9 mouse cellular contexts compared by ENCODE assay signal in the genomic region with DNA sequence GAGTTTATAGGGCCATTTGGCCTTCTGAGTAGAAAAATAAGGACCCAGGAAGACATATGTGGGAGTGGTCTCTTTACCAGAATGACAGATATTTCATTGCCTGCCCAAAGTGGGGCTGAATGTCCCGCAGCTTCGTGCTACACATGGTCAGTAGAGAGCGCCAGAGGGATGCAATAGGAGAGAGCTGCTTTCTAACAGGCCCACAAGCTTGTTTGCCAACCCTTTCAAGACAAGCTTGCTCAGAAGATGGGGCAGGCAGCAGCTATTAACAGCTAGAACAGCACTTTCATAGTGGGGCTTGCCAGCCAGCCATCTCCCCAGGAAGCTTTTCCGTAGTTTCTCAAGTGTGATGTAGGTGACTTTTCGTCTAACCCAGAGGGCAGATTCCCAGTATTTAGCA. TPM values are rescaled to one million over a fixed set of nuclear protein-coding genes. Genes with fewer than 3 reads are reported as not detected.
A peak's percentile ranks its signal among the peaks of the same experiment; 100 is the strongest.
DNase-seq lines count a peak whose midpoint lies in the region; ATAC-seq and TF ChIP-seq lines count a peak whose summit lies in the region.
"Had no signal": no experiment of that assay in that cellular context is flagged by ENCODE, and none has a peak within 500 bp of the region (broad histone marks: within the 10 kb centered on the region; RNA-seq: fewer than 3 reads in every experiment).

No protein-coding gene starts in this region.

- 13% methylated on average over 5 of the region's 5 CpGs for WGBS in heart, embryonic 12.5 days
- WGBS in intestine, embryonic 15.5 days = 14% methylated on average over 5 of the region's 5 CpGs

- no peak overlapping the region for H3K4me3 ChIP-seq in heart, embryonic 12.5 days
- H3K4me3 ChIP-seq in intestine, embryonic 15.5 days (replicated peaks) = no peak overlapping the region
- H3K4me3 ChIP-seq: hindbrain, embryonic 15.5 days had no signal

- no peaks in the 10 kb centered on the region for H3K9me3 ChIP-seq in heart, embryonic 12.5 days (replicated peaks)
- no peaks in the 10 kb centered on the region for H3K9me3 ChIP-seq in intestine, embryonic 15.5 days
- H3K9me3 ChIP-seq: hindbrain, embryonic 15.5 days had no signal

- no peaks in the 10 kb centered on the region for H3K36me3 ChIP-seq in heart, embryonic 12.5 days
- H3K36me3 ChIP-seq in intestine, embryonic 15.5 days = no peaks in the 10 kb centered on the region
- H3K36me3 ChIP-seq: hindbrain, embryonic 15.5 days had no signal

- H3K27ac ChIP-seq in heart, embryonic 12.5 days (ENCODE audit: poor library complexity, severe bottlenecking) = no peak overlapping the region
- no peak overlapping the region for H3K27ac ChIP-seq in intestine, embryonic 15.5 days
- H3K27ac ChIP-seq: hindbrain, embryonic 15.5 days had no signal

- TF ChIP-seq CTCF in Patski (IDR thresholded peaks at IDR 0.05) = peak; percentile 66

- CTCF ChIA-PET in Patski (lab: Charles Lee) = interaction anchor here (0.8 to 2.5 kb wide), 8 partner anchors 8 to 310 kb away, joined by 3 to 12 read pairs (median 4); no protein-coding TSS in a partner anchor

- in situ Hi-C loops in Patski (cut with MboI; ENCODE audit: low pct_unique_long_range_greater_than_20kb) = loop anchor here (10.0 kb wide), 1 partner anchor 143 kb away; no protein-coding TSS in a partner anchor

- no peak for ATAC-seq in heart, embryonic 12.5 days (ENCODE audit: insufficient number of reproducible peaks, low FRiP score)
- ATAC-seq in Patski = no peak
- ATAC-seq in intestine, embryonic 15.5 days = peak; percentile 71; the same call in 1 of the 2 replicates

- POLR2A ChIA-PET in Patski (lab: Charles Lee) = no interaction called here

- no peak overlapping the region for H3K4me2 ChIP-seq in heart, embryonic 12.5 days
- H3K4me2 ChIP-seq in intestine, embryonic 15.5 days (replicated peaks) = no peak overlapping the region
- H3K4me2 ChIP-seq: hindbrain, embryonic 15.5 days had no signal

- no peaks in the 10 kb centered on the region for H3K4me1 ChIP-seq in heart, embryonic 12.5 days (replicated peaks)
- 0 out of 2 replicates have a peak, but pooled peaks cover 3% of the 10 kb centered on the region for H3K4me1 ChIP-seq in intestine, embryonic 15.5 days (replicated peaks)
- H3K4me1 ChIP-seq: hindbrain, embryonic 15.5 days had no signal

- peak; percentile 9 for DNase-seq in heart, adult 8-10 months (ENCODE audit: low spot score)
- DNase-seq in A20 (ENCODE audit: low read depth, low spot score) (peak; percentile 17), Patski (ENCODE audit: low read depth, low spot score) (no peak)
- peak; percentile 55 for DNase-seq in lung, postnatal 36 days
- no peak for DNase-seq in spleen, adult 18-20 months
- no peak for DNase-seq in layer of hippocampus, adult 9-10 months (ENCODE audit: low spot score)

- H3K9ac ChIP-seq in heart, embryonic 12.5 days = no peak overlapping the region
- H3K9ac ChIP-seq in intestine, embryonic 15.5 days = no peak overlapping the region
- H3K9ac ChIP-seq: hindbrain, embryonic 15.5 days had no signal

- H3K27me3 ChIP-seq in heart, embryonic 12.5 days (replicated peaks) = no peaks in the 10 kb centered on the region
- H3K27me3 ChIP-seq in Patski = peaks cover 14% of the 10 kb centered on the region
- H3K27me3 ChIP-seq in intestine, embryonic 15.5 days (replicated peaks) = no peaks in the 10 kb centered on the region
- H3K27me3 ChIP-seq: hindbrain, embryonic 15.5 days had no signal

RNA-seq across cellular contexts. Expression of a gene that starts 42.0 kb away (rescaled TPM):
- total RNA-seq in heart, adult 8-10 months (2022) = 10 to 100 TPM in 1 of 4 experiments, 1 to 10 TPM in 3; 8.2 to 11.1 (median 9.0) TPM
- 74.5 and 76.6 TPM in 2 replicates for polyA plus RNA-seq in heart, embryonic 12.5 days (2016; fragmentation: Nextera tagmentation; extraction: Ambion mirVana)
- polyA plus RNA-seq in Patski (2021) = not detected
- polyA plus RNA-seq in intestine, embryonic 15.5 days (2015; fragmentation: Nextera tagmentation; extraction: Ambion mirVana) = 151 and 186 TPM in 2 replicates

RNA-seq across cellular contexts. Expression of a gene that starts 46.2 kb away (rescaled TPM):
- 10 to 100 TPM; 13.6 to 23.7 (median 16.2) TPM for total RNA-seq in heart, adult 8-10 months (2022)
- polyA plus RNA-seq in heart, embryonic 12.5 days (2016; fragmentation: Nextera tagmentation; extraction: Ambion mirVana) = 50.7 and 56.0 TPM in 2 replicates
- polyA plus RNA-seq in Patski (2021) = 38.3 TPM
- polyA plus RNA-seq in intestine, embryonic 15.5 days (2015; fragmentation: Nextera tagmentation; extraction: Ambion mirVana) = 47.7 and 54.8 TPM in 2 replicates

Comparison
In these comparisons a context has a peak if more than half of its experiments do, and no peak if none do; other contexts are left out.
1. DNase-seq: peak in heart, adult 8-10 months (single experiment), A20 (single experiment) and lung, postnatal 36 days (single experiment); none in Patski (single experiment), spleen, adult 18-20 months (0 of 2) and layer of hippocampus, adult 9-10 months (single experiment).
2. RNA of a gene that starts 42.0 kb away (polyA plus RNA-seq): 151 to 186 TPM in intestine, embryonic 15.5 days and 74.5 to 76.6 TPM in heart, embryonic 12.5 days; not detected in Patski (single experiment); every median in the first group is over 10 times any median in the second.